Mouse (Mus musculus) myocyte (in vitro differentiated cells): Measurements from ENCODE around the gene Arfip1.

Experiments used
- CEBPB ChIP-seq: IDR thresholded peaks from 2 replicates; pipeline ENCODE4 v1.6.1; 2011; ENCODE audit warnings: mild to moderate bottlenecking, moderate library complexity; ENCODE audit not compliant: poor library complexity, insufficient read depth, severe bottlenecking
- MYOD1 ChIP-seq, 3 experiments: IDR thresholded peaks; one replicate each; pipeline ENCODE4 v1.6.1; 2011; ENCODE audit warnings: control low read depth in 2 of 3, low read depth in 2 of 3, mild to moderate bottlenecking in 2 of 3, moderate library complexity in 1 of 3; ENCODE audit not compliant: insufficient read length in 2 of 3, control insufficient read depth in 1 of 3
- POLR2A ChIP-seq: IDR thresholded peaks from one replicate; pipeline ENCODE4 v1.6.1; 2011; ENCODE audit warnings: low read depth, mild to moderate bottlenecking, control low read depth, moderate library complexity; ENCODE audit not compliant: insufficient read length
- USF1 ChIP-seq: IDR thresholded peaks from one replicate; pipeline ENCODE4 v1.6.1; 2011; ENCODE audit warnings: low read depth, mild to moderate bottlenecking, control low read depth, moderate library complexity

DNA sequence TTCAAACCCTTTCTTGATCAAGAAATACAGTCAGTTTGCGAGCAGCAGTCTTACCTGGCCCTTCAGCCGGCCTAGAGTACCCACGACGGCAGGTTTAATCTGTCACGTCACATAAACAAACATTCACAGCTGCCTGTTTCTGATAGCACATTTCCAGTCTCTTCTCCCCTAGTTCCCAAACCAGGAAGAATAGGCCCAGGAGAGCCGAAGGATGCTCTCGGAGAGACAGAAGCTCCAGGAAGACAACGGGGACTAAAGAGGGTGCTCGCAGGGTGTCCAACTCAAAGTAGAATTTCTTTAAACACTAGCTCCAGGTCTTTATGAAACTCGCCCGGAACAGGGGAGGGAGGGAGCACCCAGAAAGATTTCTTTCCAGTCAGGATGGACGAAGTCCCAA, 103.5 kb downstream of the Arfip1 start:
- TF ChIP-seq MYOD1 (IDR thresholded peaks at IDR 0.05; ENCODE audit: control insufficient read depth in 1 of 3, insufficient read length in 2 of 3, low read depth in 2 of 3) (no peak), POLR2A (no peak), CEBPB (no peak), USF1 (no peak)
